Mouse (Mus musculus): ENCODE results near the gene Aak1.
A peak's percentile ranks its signal among the peaks of the same experiment; 100 is the strongest.

The Aak1 gene

DNA sequence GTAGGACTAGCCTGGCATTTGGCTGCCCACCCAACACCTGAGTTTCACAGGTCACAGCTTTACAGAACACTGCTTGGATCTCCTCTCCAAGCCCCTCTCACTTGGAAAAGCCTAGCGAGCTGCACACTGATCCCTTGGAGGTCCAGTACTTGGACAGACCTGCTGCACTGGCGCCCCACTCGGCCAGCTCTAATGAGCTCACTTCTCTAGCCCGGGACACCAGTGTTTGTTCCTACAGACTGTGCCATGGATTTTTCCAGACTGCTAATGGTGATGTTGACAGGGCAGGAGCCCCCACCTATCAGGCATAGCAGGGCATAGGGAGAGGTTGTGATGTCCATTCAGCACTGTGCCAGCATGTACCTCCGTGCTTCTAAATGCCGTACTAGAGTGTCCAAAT is 48.2 kb downstream of the Aak1 start:
- DNase-seq (ENCODE audit: low spot score): no peak

GRCm38 (mm10) chr6:86899053-86899452 is 49.7 kb downstream of the Aak1 start:
- no peak for DNase-seq (ENCODE audit: low spot score)

GRCm38 (mm10) chr6:86899965-86900364 is 50.6 kb downstream of the Aak1 start:
- no peak for DNase-seq (ENCODE audit: low spot score)

- no peak for DNase-seq (ENCODE audit: low spot score)
Observed at GRCm38 (mm10) chr6:86900546-86900945, 51.2 kb downstream of the Aak1 start.

DNA sequence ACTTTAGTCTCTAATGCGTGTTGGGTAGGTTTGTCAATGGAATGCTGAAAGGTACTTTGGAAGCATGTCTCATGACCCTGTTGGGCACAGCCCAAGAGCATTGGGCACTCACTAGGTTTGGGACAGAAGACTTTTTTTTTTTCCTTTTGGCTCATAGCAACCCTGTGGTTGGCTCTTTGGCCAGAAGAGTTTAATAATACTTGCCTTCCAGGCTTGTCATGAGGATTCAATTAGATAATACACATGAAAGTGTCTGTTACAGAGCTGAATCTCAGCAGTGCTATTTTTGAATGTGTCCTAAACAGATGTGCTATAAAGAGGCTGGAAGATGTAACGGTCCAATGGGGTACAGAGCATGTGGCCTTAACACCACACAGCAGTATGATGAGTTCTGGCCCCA is 56.2 kb downstream of the Aak1 start:
- DNase-seq (ENCODE audit: low spot score): no peak

GRCm38 (mm10) chr6:86907191-86907590 is 57.9 kb downstream of the Aak1 start:
- no peak for DNase-seq (ENCODE audit: low spot score)

DNA sequence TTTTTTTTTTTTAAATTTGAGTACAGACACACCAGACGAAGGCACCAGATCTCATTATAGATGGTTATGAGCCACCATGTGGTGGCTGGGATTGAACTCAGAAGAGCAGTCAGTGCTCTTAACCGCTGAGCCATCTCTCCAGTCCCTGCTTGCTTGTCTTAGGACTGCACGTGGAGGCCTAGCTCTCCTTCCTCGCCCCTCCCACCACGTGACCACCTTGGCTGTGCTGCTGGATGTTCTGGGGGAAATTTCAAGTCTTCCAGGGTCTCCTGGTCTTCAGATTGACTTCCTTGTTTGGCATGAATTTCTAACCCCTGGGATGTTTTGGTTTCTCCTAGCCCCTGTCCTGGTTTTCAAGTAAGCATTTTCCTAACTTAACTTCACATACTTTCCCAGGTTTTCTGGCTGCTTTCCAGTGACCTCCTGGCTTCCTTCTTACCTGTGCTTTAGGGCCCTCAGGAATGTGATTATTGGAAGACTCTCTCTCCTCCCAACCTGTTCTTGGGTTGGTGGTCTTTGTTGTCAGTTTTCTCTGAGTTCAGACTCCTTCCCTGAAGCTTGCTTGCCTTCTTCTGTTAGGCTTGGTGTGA is 59.3 kb downstream of the Aak1 start:
- no peak for DNase-seq (ENCODE audit: low spot score)

DNA sequence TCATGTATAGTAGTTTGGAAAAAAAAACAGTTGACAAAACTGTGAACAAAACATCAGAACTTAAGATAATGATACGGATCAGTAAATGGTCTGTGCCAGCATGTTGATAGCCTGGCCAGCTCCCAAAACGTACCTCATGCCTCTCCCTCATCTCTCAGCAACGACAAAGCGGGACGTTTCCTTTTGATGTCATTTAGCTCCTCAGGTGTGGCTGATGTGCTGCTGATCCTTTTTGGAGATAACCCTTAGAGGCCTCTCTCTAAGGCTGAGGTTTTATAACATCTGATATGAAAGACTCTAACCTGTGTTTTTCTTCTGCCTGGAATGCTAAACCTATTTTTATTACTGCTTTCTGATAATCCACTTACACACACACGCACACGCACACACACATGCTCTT is 60.6 kb downstream of the Aak1 start:
- DNase-seq (ENCODE audit: low spot score): no peak

DNA sequence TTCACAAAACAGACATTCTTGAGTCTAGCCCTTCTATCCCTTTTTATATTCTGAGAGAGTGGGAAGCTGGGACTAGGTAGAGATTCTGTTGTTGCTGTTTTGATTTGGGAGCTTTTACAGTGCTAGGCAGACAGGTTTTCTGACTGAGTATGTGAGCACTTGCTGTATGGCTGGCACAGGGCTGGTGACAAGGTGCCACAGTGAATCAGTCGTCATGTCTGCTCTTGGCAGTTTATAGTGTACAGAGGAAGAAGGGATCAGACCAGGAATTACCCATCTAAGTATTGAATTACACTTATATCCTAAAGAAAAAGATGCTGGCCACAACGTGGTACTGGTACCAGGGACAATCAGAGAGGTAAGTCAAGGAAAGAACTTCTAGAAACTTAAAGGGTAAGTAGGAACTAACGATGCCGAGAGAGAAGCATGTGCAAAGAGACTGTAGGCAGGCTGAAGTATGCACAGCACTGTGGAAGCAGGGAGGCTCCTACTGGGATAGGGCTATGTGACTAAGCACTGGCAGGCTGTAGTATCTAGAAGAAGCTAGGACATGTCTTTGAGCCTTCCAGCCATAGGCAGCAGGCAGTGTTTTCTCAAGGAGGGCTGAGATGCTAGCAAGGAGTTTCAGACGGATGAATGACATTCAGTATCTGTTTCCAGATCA is 67.0 kb downstream of the Aak1 start:
- no peak for DNase-seq (ENCODE audit: low spot score)

- peak; percentile 5 for DNase-seq (ENCODE audit: low spot score)
Observed at GRCm38 (mm10) chr6:86917231-86917630, 67.9 kb downstream of the Aak1 start.

GRCm38 (mm10) chr6:86918058-86918835 is 68.9 kb downstream of the Aak1 start:
- DNase-seq (ENCODE audit: low spot score): no peak

- peak; percentile 21 for DNase-seq (ENCODE audit: low spot score)
Observed at GRCm38 (mm10) chr6:86921880-86922279, 72.6 kb downstream of the Aak1 start.

DNA sequence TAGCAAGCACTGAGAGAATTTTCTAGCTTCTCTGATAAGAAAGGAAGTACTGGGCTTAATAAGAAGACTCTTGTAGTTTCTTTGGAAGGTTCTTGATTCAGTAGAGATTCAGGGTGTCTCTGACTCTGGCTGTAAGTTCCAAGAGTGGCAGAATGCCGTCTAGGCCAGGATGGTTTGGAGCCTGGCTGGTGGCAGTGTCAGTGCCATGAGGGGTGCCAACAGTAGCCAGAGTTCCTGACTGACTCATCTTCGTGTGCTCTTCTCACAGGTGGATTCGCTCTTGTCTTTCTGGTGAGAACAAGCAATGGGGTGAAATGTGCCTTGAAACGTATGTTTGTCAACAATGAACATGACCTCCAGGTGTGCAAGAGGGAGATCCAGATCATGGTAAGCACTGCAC is 75.4 kb downstream of the Aak1 start:
- DNase-seq (ENCODE audit: low spot score): no peak

DNA sequence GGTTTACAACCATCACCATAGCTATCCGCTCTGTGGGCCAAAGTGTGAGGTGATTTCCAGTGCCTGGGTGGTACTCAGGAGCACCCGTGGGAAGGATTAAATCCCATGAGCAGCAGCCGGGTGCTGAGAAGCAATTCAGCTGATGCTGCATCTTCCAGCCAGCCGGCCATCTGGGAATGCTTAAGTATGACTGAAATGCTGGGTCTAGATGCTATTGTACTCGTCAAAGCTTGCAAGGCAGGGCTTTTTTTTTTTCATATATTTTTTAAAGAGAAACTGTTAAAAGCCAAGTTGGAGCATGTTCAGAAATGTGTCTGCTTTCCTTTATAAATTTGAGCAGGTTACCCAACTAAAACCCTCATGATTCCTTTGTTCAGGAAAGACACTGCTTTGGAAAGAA is 85.2 kb downstream of the Aak1 start:
- no peak for DNase-seq (ENCODE audit: low spot score)

DNA sequence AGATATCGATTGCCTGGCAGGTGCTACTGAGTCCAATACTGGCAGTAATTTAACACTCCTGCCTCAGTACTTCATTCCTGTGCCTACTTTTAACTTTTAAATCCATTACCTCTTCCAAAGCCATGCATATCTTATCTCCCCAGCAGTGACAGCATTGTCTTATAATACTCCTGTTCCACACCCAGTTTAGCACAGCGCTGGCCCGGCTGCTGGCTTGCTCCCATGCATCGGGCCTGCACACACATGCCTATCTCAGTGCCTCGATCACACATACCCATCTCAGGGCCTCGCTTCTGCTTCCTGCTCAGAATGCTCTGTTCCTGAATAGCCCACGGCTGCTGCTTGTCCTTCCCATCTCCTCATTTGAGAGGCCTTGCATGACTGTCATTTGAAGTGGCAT is 90.5 kb downstream of the Aak1 start:
- no peak for DNase-seq (ENCODE audit: low spot score)

DNA sequence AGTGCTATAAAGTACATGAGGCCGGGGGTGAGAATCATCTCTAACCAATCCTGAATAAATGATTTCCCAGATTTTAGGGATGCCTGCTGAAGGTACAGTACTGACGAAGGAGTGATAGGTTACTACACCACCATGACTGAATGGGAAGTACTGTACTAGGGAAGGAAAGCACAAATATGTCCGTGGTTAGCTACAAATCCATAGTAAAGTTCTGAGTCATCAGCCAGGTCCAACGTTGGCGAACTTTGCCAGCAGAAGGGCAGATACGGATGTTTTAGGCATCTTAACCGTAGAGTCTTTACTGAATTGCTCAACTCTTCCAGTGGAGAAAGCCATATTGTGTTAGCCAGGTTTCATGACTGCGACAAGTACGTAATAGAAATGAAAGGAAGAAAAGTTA is 91.6 kb downstream of the Aak1 start:
- DNase-seq (ENCODE audit: low spot score): no peak

- no peak for DNase-seq (ENCODE audit: low spot score)
Observed at GRCm38 (mm10) chr6:86947100-86947499, 97.8 kb downstream of the Aak1 start.

DNA sequence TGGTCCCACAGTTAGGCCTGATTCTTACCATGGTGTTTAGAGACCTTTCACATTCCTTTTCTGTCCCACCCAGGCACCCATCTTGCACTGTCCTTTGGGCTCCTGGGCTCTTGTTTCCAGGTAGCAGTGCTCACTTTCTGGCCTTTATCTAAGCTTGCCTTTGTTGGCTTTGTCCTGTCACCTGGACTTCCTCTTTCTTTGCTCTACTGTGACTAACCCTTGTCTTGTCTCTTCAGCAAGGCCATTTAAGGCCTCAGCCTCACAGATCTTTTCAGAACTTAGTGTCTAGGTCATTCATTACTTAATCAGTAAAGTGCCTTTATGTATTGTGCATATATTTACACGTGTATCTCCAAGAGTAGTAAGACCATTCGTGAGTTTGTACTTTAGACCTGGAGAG is 99.4 kb downstream of the Aak1 start:
- no peak for DNase-seq (ENCODE audit: low spot score)

- no peak for DNase-seq (ENCODE audit: low spot score)
Observed at GRCm38 (mm10) chr6:86950141-86950540, 100.8 kb downstream of the Aak1 start.

DNA sequence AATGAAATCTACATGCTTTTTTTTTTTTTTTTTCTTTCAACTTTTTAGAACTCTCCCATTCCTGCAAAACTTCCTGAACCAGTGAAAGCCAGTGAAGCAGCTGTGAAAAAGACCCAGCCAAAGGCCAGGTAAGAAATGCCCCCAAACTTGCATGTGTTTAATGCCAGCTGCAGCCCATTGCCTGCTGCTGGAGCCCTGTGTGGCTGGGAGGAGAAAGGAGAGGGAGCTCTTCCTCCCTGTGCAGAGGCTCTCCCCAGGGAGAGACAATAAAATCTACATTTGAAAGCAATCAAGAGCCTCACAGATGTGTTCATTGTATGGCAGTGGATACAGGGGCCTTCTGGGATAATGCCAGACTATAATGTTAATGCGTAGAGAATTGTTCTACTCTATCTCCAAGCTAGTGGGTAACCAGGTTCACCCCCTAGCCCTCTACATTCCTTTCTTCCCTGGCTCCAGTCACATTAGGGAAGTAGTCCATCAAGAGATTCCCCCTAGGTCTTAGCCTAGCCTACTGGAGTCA is 101.5 kb downstream of the Aak1 start:
- no peak for DNase-seq (ENCODE audit: low spot score)

GRCm38 (mm10) chr6:86955741-86956140 is 106.4 kb downstream of the Aak1 start:
- DNase-seq (ENCODE audit: low spot score): no peak

- DNase-seq (ENCODE audit: low spot score): no peak
Observed at GRCm38 (mm10) chr6:86956206-86956605, 106.9 kb downstream of the Aak1 start.

DNA sequence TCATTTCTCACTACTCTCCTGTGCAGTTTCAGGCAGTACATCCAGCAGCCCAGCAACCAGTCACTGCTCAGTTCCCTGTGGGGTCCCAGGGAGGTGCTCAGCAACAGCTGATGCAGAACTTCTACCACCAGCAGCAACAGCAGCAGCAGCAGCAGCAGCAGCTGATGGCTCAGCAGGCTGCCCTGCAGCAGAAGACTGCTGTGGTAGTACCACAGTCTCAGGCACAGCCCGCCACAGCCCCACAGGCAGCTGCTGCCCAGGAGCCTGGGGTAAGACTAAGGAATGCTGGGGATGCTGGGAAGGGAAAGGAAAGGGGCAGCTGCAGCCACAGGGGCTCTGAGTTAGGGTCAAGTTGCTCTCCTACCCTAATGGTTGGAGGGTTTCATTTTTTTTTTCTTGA is 109.7 kb downstream of the Aak1 start:
- no peak for DNase-seq (ENCODE audit: low spot score)

Data from ovary, adult 18-20 months (tissue).